Mouse (Mus musculus) monocyte, adult 2 months (primary cell): ENCODE measurements around the gene Cald1.

Experiments
- DNase-seq, 2 experiments: peaks; one replicate each; pipeline ENCODE4 v3.0.0; 2022; ENCODE audit warnings: low spot score in 2 of 2, low read depth in 1 of 2

The Cald1 gene

DNA sequence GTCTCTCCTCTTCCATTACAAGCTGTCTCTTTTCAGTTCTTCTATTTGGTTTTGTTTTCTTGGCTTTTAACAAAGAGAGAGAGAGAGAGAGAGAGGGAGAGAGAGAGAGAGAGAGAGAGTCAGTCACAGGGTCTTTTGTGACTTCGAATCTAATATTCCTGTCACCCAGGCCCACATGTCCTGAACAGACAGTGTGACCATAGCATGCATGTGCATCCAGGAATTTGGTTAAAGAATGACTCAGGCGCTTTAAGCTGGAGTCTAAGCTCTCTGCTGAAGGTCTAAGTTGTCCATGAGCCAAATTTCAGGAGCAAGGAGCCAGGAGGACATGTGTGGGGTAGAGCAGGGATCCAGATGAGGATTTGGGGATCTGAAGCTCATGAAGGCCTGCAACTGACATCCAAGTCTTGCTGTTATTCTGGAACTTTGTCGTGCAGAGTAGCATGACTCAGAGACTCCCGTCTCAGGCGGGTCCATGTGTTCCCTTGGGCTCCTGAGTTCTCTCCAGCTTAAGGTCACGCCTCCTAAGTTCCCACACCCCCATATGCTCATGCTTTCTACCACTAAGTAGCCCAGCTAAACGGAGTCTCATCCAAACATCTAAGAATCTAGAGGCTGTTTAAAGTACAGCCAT, 152.3 kb downstream of the Cald1 start:
- DNase-seq = no peak

DNA sequence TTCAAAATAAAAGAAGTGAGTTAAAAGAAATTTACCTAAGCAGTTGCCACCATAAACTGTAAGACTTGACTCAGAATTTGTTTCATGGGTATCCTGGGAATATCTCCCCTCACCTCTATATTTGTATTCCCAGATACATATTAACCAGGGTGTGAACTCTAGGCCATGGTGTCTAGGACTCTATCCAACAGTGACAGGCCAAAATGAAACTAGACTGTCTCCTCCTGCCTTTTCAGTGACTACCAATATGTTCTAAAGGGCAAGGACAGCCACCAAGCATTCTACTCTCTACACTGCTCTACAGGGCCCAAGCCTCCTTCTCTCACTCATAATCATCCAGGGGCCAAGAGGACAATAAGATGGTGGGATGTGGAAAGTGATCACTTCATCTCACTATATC, 153.3 kb downstream of the Cald1 start:
- DNase-seq = no peak

DNA sequence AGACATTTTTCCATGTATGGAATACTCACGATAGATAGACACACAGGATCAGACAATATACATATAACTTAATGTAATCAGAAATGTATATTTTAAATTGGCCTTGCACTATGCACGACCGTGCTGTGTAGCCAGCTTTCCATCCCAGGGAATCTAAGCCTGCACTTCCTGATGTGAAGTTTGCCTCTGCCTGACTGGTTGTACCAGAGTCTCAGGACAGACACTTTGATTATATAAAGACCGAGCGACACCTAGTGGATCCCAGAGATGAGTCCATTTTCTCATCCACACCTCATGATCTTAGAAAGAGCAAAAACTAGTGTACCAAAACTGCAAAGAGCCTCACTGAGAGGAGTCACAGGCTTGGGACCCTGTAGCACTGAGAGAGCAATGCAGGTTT, 156.1 kb downstream of the Cald1 start:
- no peak for DNase-seq

- DNase-seq = no peak
These were observed 160.0 kb downstream of the Cald1 start for GRCm38 (mm10) chr6:34758340-34758739.

DNA sequence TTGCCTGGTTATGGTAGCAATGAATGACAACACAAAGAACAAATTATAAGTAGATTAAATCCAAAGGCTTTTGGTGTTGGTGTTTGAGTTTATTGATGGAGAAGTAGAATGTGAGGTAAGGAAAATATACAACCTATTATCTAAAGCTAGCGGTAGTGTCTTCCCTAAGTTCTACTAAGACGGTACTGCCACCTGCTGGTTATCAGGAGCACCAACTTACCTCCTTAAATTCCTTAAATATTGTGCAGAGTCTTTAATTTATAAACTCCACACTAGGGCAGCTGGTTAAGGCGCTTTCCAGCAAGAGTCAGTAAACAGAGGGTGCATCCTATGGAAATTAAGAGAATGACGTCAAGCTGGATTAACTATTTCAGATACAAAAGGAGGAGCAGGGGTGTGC, 161.7 kb downstream of the Cald1 start:
- no peak for DNase-seq

DNA sequence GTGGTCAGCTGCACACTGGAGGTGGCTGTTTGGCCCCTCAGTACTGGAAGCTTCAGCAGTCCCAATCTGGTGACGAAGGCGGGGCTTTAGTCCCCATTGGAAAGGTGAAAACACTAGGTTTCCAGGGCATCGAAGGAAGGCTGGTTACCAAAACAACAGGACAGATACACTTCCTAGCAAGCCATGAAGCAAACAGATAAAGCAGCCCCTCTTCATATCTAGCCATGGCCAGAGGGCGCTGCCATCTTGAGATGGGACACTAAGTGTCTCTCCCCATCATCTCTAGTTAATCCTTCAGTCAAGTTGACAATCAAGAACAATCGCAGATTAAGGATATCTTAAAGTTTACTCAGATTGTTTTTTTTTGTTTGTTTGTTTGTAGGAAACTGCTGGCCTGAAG, 167.4 kb downstream of the Cald1 start:
- no peak for DNase-seq

GRCm38 (mm10) chr6:34769984-34770383, 171.7 kb downstream of the Cald1 start:
- no peak for DNase-seq

DNA sequence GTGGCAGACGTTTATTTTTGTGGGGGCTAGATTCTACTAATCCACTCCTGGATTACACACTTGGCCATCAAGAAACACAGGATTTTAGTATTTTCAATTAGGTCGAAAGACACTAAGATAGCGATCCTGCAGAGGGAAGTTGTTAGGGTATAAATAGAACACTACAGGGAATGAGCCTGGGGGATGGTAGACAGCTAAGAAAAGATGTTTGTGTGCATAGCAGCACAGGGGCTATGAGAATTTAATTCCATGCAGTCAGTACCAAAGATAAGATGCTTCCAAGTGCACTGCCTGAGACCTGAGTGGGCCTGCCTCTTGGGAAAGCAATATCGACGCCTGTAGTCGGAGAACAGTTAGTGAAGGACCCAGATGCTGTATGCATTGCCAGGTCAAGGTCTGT, 172.2 kb downstream of the Cald1 start:
- no peak for DNase-seq

GRCm38 (mm10) chr6:34776396-34776795, 178.1 kb downstream of the Cald1 start:
- DNase-seq = no peak

GRCm38 (mm10) chr6:34777094-34777493, 178.8 kb downstream of the Cald1 start:
- DNase-seq = no peak

- DNase-seq = no peak
These were observed 179.8 kb downstream of the Cald1 start for GRCm38 (mm10) chr6:34777981-34778668.

GRCm38 (mm10) chr6:34780231-34780942, 182.1 kb downstream of the Cald1 start, which contains the start of gene Agbl3:
TSS of gene Agbl3 (plus strand) at chr6:34780432.
- DNase-seq = peak; percentile 68 to 84

GRCm38 (mm10) chr6:34780943-34781289, 182.6 kb downstream of the Cald1 start:
- no peak for DNase-seq

- no peak for DNase-seq
These were observed 184.2 kb downstream of the Cald1 start for GRCm38 (mm10) chr6:34782493-34782892.

DNA sequence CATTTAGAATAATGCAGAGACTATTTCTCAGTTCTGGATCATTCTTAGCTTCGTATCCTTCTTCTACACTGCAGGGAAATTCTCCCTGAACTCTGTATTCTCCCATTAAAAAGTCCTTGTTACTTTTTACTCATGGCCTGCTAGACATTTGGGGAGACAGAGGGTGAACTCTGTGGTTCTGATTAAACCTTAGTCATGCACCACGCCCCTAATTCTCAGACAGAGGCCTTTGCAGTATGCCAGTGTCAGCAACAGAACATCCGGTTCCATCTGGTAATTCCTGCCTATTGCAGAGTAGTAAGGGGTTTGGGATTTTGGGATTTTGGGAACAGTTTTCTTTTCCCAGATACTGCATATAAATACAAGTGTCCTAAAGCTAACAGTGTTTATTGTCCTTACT, 198.6 kb downstream of the Cald1 start:
- no peak for DNase-seq

DNA sequence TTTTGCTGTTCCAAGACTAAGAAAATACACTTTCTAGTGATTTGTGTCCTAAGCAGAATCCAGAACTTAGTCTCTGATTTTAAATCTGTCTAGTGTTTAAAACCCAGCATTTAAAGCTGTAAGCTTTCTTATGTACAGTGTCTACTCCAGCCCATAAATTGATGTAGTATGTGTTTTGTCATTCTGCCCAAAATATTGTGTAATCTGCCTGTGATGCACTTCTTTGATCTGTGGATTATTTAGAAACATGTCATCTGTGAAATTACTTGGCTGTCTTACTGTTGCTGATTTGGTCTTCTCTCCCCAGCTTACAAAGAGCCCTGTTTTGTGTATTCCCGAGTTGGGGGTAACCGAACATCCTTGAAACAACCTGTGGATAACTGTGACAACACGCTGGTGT, 199.6 kb downstream of the Cald1 start:
- no peak for DNase-seq

DNA sequence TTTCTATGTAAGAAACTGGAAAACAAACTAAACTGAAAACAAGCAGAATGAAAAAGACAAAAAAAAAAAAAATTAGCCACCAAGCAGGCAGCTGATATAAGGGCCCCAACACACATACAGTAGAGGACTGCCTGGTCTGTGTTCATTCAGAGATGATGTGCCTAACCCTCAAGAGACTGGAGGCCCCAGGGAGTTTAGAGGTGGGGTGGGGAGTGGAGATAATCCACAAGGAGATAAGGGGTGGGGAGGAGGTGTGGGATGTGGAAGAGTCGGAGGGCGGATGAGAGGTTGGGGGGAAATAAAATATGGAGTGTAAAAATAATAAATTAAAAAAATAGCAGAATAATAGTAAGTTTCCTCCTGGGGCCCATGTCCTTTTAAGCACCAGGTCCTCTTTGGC, 207.3 kb downstream of the Cald1 start:
- no peak for DNase-seq

DNA sequence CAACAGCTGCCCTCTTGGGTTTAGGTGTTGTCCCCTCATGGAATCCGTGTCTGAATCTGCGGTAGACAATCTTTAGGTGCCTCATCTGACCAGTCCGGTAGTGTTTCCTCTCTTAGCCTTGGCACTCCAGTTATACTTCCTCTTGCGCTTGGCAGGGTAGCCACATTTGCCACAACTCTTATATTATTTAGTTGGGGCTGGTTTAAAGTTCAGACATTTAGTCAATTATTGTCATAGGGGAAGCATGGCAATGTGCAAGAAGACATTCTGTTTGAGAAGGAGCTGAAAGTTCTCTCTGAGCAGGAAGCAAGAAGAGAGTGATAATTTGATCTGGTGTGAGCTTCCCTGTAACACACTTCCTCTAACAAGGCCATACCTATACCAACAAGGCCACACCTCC, 212.4 kb downstream of the Cald1 start:
- no peak for DNase-seq

DNA sequence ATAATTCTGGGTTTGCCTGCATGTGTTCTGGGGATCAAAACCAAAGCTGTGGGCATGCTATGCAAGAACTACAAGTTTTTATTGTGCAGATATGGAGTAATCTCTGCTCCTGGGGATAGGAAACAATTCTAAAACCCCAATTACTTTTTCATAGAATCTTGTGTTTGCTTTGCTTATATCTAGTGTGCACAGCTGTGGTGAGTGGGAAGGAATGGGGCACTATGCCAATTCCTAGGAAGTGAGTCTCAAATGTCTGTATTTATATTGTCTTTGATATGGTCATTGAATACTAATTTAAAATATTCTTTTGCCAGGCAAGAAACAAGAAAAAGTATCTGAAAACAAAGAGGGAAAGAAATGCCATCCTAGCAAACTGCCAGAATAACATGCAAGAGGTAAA, 226.1 kb downstream of the Cald1 start:
- DNase-seq = no peak
